Mouse (Mus musculus) bone marrow, adult 2 months (tissue): ENCODE measurements at regions not wholly inside any gene's neighbourhood (a gene's known extent, or its start where the extent isn't known, plus 50 kb on each side); places are given as distances from the start of the nearest gene placed in this dataset.

Source experiments
- H3K27ac ChIP-seq: fragments of 200-500 bp; 2 replicates; pipeline ENCODE4 v1.5.1; 2012; ENCODE audit warnings: low read depth, mild to moderate bottlenecking, control low read depth, inconsistent platforms, low read length; ENCODE audit not compliant: control insufficient read depth, poor library complexity, insufficient read depth
- H3K4me1 ChIP-seq: fragments of 200-500 bp; 2 replicates; pipeline ENCODE4 v1.6.1; 2011; ENCODE audit warnings: low read length; ENCODE audit not compliant: control insufficient read depth, insufficient read depth
- H3K4me3 ChIP-seq: fragments of 200-500 bp; replicated peaks from 2 replicates; pipeline ENCODE3; 2011; ENCODE audit warnings: mild to moderate bottlenecking, low read depth, low read length, control low read depth; ENCODE audit not compliant: control insufficient read depth
- CTCF ChIP-seq: fragments of 200-500 bp; IDR thresholded peaks from 2 replicates; pipeline ENCODE4 v1.5.1; 2011; ENCODE audit warnings: low read length, control low read depth; ENCODE audit not compliant: control insufficient read depth, insufficient read depth
- POLR2A ChIP-seq: fragments of 200-500 bp; IDR thresholded peaks from 2 replicates; pipeline ENCODE4 v1.6.1; 2011; ENCODE audit warnings: low read depth, mild to moderate bottlenecking, control low read depth, low read length, borderline replicate concordance; ENCODE audit not compliant: control insufficient read depth
- WGBS: fragments of 180-500 bp; shearing (Covaris S2); methylation state at CpG from one replicate; pipeline ENCODE4 v1.1.7; 2018; 5-methylcytosine and 5-hydroxymethylcytosine counted together

- TF ChIP-seq POLR2A (no peak), CTCF (no peak)
- H3K27ac ChIP-seq = no peak overlapping the region
- WGBS = 34% methylated on average over 6 of the region's 6 CpGs
- no peak overlapping the region for H3K4me3 ChIP-seq
- no peaks in the 10 kb centered on the region for H3K4me1 ChIP-seq
Observed at GRCm38 (mm10) chr17:27364899-27365298, 156.3 kb downstream of the Grm4 start.

- H3K4me3 ChIP-seq = no peak overlapping the region
- no peaks in the 10 kb centered on the region for H3K4me1 ChIP-seq
- H3K27ac ChIP-seq = no peak overlapping the region
- WGBS = 71% methylated on average over 7 of the region's 7 CpGs
- TF ChIP-seq POLR2A = no peak
Observed at GRCm38 (mm10) chr17:27364338-27364737, 156.9 kb downstream of the Grm4 start.

- TF ChIP-seq POLR2A = no peak
- no peak for TF ChIP-seq CTCF
- 51% methylated on average over 6 of the region's 6 CpGs for WGBS
- H3K27ac ChIP-seq = no peak overlapping the region
- H3K4me3 ChIP-seq = no peak overlapping the region
- no peaks in the 10 kb centered on the region for H3K4me1 ChIP-seq
Observed at GRCm38 (mm10) chr17:27363911-27364310, 157.3 kb downstream of the Grm4 start.

GRCm38 (mm10) chr17:27362221-27362620 lies 158.0 kb upstream of the Lemd2 start:
- Histone ChIP-seq H3K27ac (no peak overlapping the region), H3K4me3 (no peak overlapping the region), H3K4me1 (no peaks in the 10 kb centered on the region)
- WGBS = 87% methylated on average over 8 of the region's 8 CpGs
- TF ChIP-seq POLR2A (no peak), CTCF (no peak)

GRCm38 (mm10) chr17:27361362-27361761 lies 157.1 kb upstream of the Lemd2 start:
- Histone ChIP-seq H3K27ac (no peak overlapping the region), H3K4me3 (no peak overlapping the region), H3K4me1 (no peaks in the 10 kb centered on the region)
- TF ChIP-seq POLR2A (no peak), CTCF (no peak)
- 59% methylated on average over 2 of the region's 2 CpGs for WGBS

- WGBS = 60% methylated on average over 3 of the region's 3 CpGs
- Histone ChIP-seq H3K4me1 (no peaks in the 10 kb centered on the region), H3K4me3 (no peak overlapping the region), H3K27ac (no peak overlapping the region)
- no peak for TF ChIP-seq POLR2A
- peak; percentile 52; the same call in 1 of the 2 replicates for TF ChIP-seq CTCF
Observed at GRCm38 (mm10) chr17:27356862-27357261, 152.6 kb upstream of the Lemd2 start.

- no peak for TF ChIP-seq CTCF
- no peak for TF ChIP-seq POLR2A
- 90% methylated on average over 9 of the region's 9 CpGs for WGBS
- Histone ChIP-seq H3K4me3 (no peak overlapping the region), H3K27ac (no peak overlapping the region), H3K4me1 (no peaks in the 10 kb centered on the region)
Observed at GRCm38 (mm10) chr17:27355717-27356116, 151.4 kb upstream of the Lemd2 start.

GRCm38 (mm10) chr17:27355056-27355455 lies 150.8 kb upstream of the Lemd2 start:
- TF ChIP-seq CTCF = no peak
- no peak for TF ChIP-seq POLR2A
- no peaks in the 10 kb centered on the region for H3K4me1 ChIP-seq
- WGBS = 92% methylated on average over 4 of the region's 4 CpGs

GRCm38 (mm10) chr17:27349911-27350310 lies 145.6 kb upstream of the Lemd2 start:
- TF ChIP-seq POLR2A = no peak
- TF ChIP-seq CTCF = no peak
- Histone ChIP-seq H3K4me1 (no peaks in the 10 kb centered on the region), H3K27ac (no peak overlapping the region), H3K4me3 (no peak overlapping the region)
- 72% methylated on average over 9 of the region's 9 CpGs for WGBS

More at GRCm38 (mm10) chr17:27355056-27355455, 150.8 kb upstream of the Lemd2 start:
- no peak overlapping the region for H3K4me3 ChIP-seq
- H3K27ac ChIP-seq = no peak overlapping the region

GRCm38 (mm10) chr17:27349432-27349831 lies 145.2 kb upstream of the Lemd2 start:
- TF ChIP-seq CTCF = no peak
- TF ChIP-seq POLR2A = no peak
- WGBS = 70% methylated on average over 4 of the region's 4 CpGs
- no peaks in the 10 kb centered on the region for H3K4me1 ChIP-seq
- no peak overlapping the region for H3K4me3 ChIP-seq
- no peak overlapping the region for H3K27ac ChIP-seq
